ENCODE assay signal across 17 mouse cellular contexts in the genomic region with DNA sequence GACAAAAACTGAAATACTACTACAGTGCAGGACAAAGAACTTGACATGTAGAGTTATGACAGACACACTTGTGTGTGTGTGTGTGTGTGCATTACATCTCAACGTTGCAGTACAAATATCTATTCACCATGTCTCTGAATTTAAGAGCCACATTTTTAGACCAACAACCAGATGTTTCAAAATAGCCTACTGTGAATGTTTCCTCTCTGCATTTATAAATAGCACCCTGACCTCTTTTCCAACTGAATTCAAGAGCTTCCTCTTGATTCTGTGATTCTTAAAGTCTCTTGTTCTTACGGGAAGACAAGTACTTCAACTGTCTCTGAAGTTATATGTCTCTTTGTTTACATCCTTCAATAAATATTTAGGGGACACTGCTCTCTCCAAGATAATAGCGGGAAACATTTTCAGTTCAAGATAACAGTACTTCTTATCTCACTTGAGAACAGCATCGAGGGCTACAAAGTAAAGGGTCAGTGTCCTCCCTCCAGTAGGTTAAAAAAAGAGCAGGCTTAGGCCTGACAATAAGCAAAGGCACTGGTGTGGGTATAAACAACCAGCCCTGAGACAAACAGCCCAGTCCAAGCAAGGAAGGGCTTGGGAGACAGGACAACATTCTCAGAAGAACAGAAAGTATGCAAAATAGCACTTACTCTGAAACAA. TPM values are rescaled to one million over a fixed set of nuclear protein-coding genes. Genes with fewer than 3 reads are reported as not detected.
DNase-seq lines count a peak whose midpoint lies in the region; ATAC-seq and TF ChIP-seq lines count a peak whose summit lies in the region.
"Had no signal": no experiment of that assay in that cellular context is flagged by ENCODE, and none has a peak within 500 bp of the region (broad histone marks: within the 10 kb centered on the region; RNA-seq: fewer than 3 reads in every experiment).

No protein-coding gene starts in this region.

- no peak overlapping the region for H3K4me3 ChIP-seq in heart, embryonic 11.5 days (ENCODE audit: low read depth, low read length)
- H3K4me3 ChIP-seq in spleen, adult 2 months (ENCODE audit: extremely low read depth, insufficient read depth, insufficient read length) = no peak overlapping the region
- H3K4me3 ChIP-seq in lung, embryonic 16.5 days (ENCODE audit: low read length) = no peak overlapping the region
- H3K4me3 ChIP-seq: embryonic facial prominence, embryonic 13.5 days; forebrain, embryonic 13.5 days; limb, embryonic 12.5 days had no signal

- no peaks in the 10 kb centered on the region for H3K9me3 ChIP-seq in heart, embryonic 11.5 days (replicated peaks; ENCODE audit: control insufficient read depth, low read length)
- H3K9me3 ChIP-seq in lung, embryonic 16.5 days (ENCODE audit: control insufficient read depth, low read length) = no peaks in the 10 kb centered on the region
- H3K9me3 ChIP-seq: embryonic facial prominence, embryonic 13.5 days; forebrain, embryonic 13.5 days; limb, embryonic 12.5 days had no signal

- ATAC-seq in heart, embryonic 11.5 days (replicated peaks; ENCODE audit: insufficient number of reproducible peaks, low FRiP score, low TSS enrichment) = no peak
- peak; percentile 61 for ATAC-seq in lung, embryonic 16.5 days (ENCODE audit: low read depth)
- ATAC-seq: forebrain, embryonic 13.5 days; hindbrain, embryonic 16.5 days; midbrain, embryonic 16.5 days had no signal

- peak overlapping the region; percentile 29 for H3K4me2 ChIP-seq in heart, embryonic 11.5 days
- peak overlapping the region; percentile 18; the same call in 1 of the 2 replicates for H3K4me2 ChIP-seq in lung, embryonic 16.5 days (ENCODE audit: low read depth, low read length)
- H3K4me2 ChIP-seq: embryonic facial prominence, embryonic 13.5 days; forebrain, embryonic 13.5 days; limb, embryonic 12.5 days had no signal

- no peaks in the 10 kb centered on the region for H3K27me3 ChIP-seq in heart, embryonic 11.5 days (ENCODE audit: control insufficient read depth, insufficient read depth, low read length)
- H3K27me3 ChIP-seq in spleen, adult 2 months (ENCODE audit: control insufficient read depth, insufficient read depth, low read length) = no peaks in the 10 kb centered on the region
- H3K27me3 ChIP-seq in lung, embryonic 16.5 days (ENCODE audit: control insufficient read depth, insufficient read depth, low read depth, low read length) = no peaks in the 10 kb centered on the region

- no peak overlapping the region for H3K9ac ChIP-seq in heart, embryonic 11.5 days (ENCODE audit: low read depth, low read length)
- no peak overlapping the region for H3K9ac ChIP-seq in lung, embryonic 16.5 days (ENCODE audit: low read length)
- H3K9ac ChIP-seq: embryonic facial prominence, embryonic 13.5 days; forebrain, embryonic 13.5 days; limb, embryonic 12.5 days had no signal

- 9% methylated on average over 4 of the region's 4 CpGs for WGBS in heart, embryonic 11.5 days (ENCODE audit: insufficient replicate concordance)
- 7% methylated on average over 4 of the region's 4 CpGs for WGBS in spleen, adult 2 months
- 4% methylated on average over 4 of the region's 4 CpGs for WGBS in lung, embryonic 16.5 days

- H3K4me1 ChIP-seq in heart, embryonic 11.5 days (ENCODE audit: control insufficient read depth, insufficient read depth, low read length) = peaks cover 14% of the 10 kb centered on the region; the same call in 1 of the 2 replicates
- H3K4me1 ChIP-seq in spleen, adult 2 months (ENCODE audit: control insufficient read depth, insufficient read depth, insufficient read length) = peaks cover 19% of the 10 kb centered on the region
- H3K4me1 ChIP-seq in lung, embryonic 16.5 days (replicated peaks; ENCODE audit: control insufficient read depth, insufficient read depth, low read length) = peaks cover 9% of the 10 kb centered on the region; the same call in 1 of the 2 replicates
- H3K4me1 ChIP-seq: limb, embryonic 12.5 days had no signal

- TF ChIP-seq CTCF in spleen, adult 2 months (IDR thresholded peaks at IDR 0.05; ENCODE audit: extremely low read depth, insufficient read depth, insufficient read length, insufficient replicate concordance) = no peak

- H3K36me3 ChIP-seq in heart, embryonic 11.5 days (ENCODE audit: control insufficient read depth, insufficient read depth, low read length) = no peaks in the 10 kb centered on the region
- no peaks in the 10 kb centered on the region for H3K36me3 ChIP-seq in spleen, adult 2 months (ENCODE audit: control insufficient read depth, insufficient read depth, low read length)
- H3K36me3 ChIP-seq in lung, embryonic 16.5 days (ENCODE audit: control insufficient read depth, insufficient read depth, low read length) = no peaks in the 10 kb centered on the region
- H3K36me3 ChIP-seq: embryonic facial prominence, embryonic 13.5 days; limb, embryonic 12.5 days had no signal

- no peak for TF ChIP-seq POLR2A in spleen, adult 2 months (IDR thresholded peaks at IDR 0.05; ENCODE audit: low read depth, low read length)

- no peak for DNase-seq in heart, adult 8-10 months (ENCODE audit: low spot score)
- DNase-seq in spleen, adult 2 months (ENCODE audit: low read depth in 1 of 2, low spot score in 2 of 2) = no peak
- DNase-seq in spleen, adult 12 weeks (ENCODE audit: low spot score) = no peak
- DNase-seq in yolk sac, embryonic 10.5 days (ENCODE audit: low spot score) = peak; percentile 40
- DNase-seq in cerebellum, postnatal 36 days = no peak
- no peak for DNase-seq in layer of hippocampus, postnatal 25 days (ENCODE audit: extremely low spot score in 1 of 2, low spot score in 1 of 2)
- DNase-seq: cerebellum, adult 18-20 months; gastrocnemius, postnatal 36 days; thymus, adult 2 months had no signal

- H3K27ac ChIP-seq in heart, embryonic 11.5 days (ENCODE audit: low read depth, low read length) = peak overlapping the region; percentile 64
- peak overlapping the region; percentile 58 for H3K27ac ChIP-seq in spleen, adult 2 months (ENCODE audit: insufficient read depth, low read length)
- H3K27ac ChIP-seq in lung, embryonic 16.5 days (ENCODE audit: low read length) = peak overlapping the region; percentile 75
- H3K27ac ChIP-seq: embryonic facial prominence, embryonic 13.5 days; forebrain, embryonic 13.5 days; limb, embryonic 12.5 days had no signal

RNA-seq across cellular contexts. Expression of gene Arap2, which starts 3.5 kb away (rescaled TPM):
- 4.2 and 4.7 TPM in 2 replicates for polyA plus RNA-seq in heart, embryonic 11.5 days (2014; fragmentation: Nextera tagmentation; extraction: Ambion mirVana)
- 10 to 100 TPM in 2 of 4 experiments, 1 to 10 TPM in 2; 7.5 to 13.9 (median 10.7) TPM for total RNA-seq in heart, adult 8-10 months (2022)
- 4.5 and 6.5 TPM in 2 replicates for polyA plus RNA-seq in spleen, adult 2 months (2012; rRNA removed)
- polyA plus RNA-seq in lung, embryonic 16.5 days (2015; fragmentation: Nextera tagmentation; extraction: Ambion mirVana) = 4.9 and 7.5 TPM in 2 replicates
- 10 to 100 TPM; 41.0 to 49.9 TPM for total RNA-seq in layer of hippocampus, postnatal 25 days (2021)

RNA-seq across cellular contexts. Expression of gene Dthd1, which starts 51.2 kb away (rescaled TPM):
- 0.42 and 0.52 TPM in 2 replicates for polyA plus RNA-seq in heart, embryonic 11.5 days (2014; fragmentation: Nextera tagmentation; extraction: Ambion mirVana)
- not detected for total RNA-seq in heart, adult 8-10 months (2022)
- 0.05 and 0.06 TPM in 2 replicates for polyA plus RNA-seq in spleen, adult 2 months (2012; rRNA removed)
- not detected in 2 replicates for polyA plus RNA-seq in lung, embryonic 16.5 days (2015; fragmentation: Nextera tagmentation; extraction: Ambion mirVana)
- total RNA-seq in layer of hippocampus, postnatal 25 days (2021) = under 1 TPM in 1 of 2 experiments, not detected in 1; 0.10 TPM
- total RNA-seq: adrenal gland, postnatal 10 days; gastrocnemius, postnatal 36 days had no signal
- polyA plus RNA-seq: embryonic facial prominence, embryonic 13.5 days; forebrain, embryonic 13.5 days; hindbrain, embryonic 16.5 days; limb, embryonic 12.5 days; midbrain, embryonic 16.5 days had no signal
